Mouse (Mus musculus): ENCODE measurements at regions not wholly inside any gene's neighbourhood (a gene's known extent, or its start where the extent isn't known, plus 50 kb on each side); places are given as distances from the start of the nearest gene placed in this dataset.
A peak's percentile ranks its signal among the peaks of the same experiment; 100 is the strongest.

DNA sequence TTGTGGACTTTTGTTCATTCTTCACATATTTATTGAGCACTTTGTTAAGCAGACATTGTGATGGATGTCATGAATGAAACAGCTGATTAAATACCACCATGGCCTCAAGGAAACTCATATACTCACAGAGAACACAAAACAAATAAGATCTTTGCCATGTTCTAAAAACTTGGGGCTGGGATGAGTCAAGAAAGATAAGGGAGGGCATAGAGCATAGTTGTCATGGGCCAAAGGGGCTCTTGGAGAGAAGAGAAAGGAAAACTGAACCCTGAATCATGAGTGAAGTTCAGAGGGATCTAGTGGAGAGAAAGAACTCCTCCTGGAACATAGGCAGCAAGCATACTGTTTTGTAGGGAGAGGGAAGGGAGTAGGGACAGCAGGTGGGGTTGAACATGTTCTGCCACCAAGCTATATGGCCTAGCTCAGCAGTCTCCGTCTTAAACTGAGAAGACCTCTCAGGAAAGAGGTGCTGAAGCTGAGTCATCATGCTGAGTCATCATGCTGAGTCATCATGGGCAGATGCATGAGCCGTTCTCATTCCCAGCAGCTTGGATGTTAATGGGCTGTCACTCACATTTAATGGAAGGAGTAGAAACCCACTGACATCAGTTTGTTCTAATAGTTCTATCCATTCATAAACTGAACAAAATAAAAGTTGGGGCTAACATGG lies 69.6 kb downstream of the Cetn3 start:
- DNase-seq: no peak

- DNase-seq: no peak
These were observed 73.2 kb downstream of the Cetn3 start for GRCm38 (mm10) chr13:81856072-81856471.

- no peak for DNase-seq
These were observed 77.8 kb downstream of the Cetn3 start for GRCm38 (mm10) chr13:81860683-81861082.

DNA sequence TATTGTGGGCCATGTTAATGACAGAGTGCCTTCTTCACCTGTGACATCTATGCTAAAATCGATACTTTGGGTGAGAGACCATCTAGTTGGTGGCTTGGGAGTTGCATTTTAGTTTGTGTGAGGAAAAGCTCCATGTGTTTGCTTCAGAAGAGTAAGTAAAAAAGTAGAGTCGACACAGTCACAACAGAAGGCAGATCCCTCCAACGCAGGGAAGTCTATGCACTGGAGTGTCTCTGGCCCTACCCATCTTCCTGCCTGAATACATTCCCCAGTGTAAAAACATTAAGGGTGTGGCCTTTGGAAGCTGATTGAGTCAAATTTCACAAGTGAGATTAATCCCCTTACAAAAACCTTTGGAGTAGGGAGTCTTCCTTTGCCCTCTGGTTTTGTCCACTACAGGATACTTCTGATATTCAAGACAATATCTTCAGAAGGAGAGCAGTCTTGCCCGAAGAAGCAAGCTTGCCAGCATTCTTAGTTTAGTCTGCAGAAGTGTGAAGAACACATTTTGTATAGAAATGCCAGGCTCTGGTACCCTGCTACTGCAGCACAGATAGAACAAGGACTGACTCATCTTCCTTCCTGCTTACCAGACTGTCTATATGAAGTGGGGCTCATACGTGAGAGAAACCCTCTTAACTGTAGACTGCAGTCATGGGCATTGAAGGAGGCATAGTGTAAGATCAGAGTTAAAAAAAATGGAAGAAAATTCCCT lies 79.2 kb downstream of the Cetn3 start:
- no peak for DNase-seq

DNA sequence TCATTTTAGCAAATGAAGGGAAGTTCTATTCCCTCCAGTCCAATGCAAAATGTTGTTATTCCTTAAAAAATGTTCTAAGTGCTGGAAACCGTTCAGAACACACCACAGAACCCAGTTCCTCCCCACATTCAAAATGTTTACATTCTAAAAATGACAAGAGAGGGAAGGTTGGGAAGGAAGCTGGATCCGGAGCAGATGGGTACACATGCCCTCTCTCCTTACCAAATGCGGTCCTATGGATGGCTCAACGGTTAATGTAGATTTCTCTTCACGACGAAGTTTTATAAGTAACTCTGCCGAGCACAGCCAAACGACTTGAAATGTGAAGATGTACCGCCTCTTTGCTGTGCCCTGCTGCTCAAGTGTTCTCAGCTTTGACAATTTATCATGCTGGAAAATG lies 88.3 kb downstream of the Cetn3 start:
- no peak for DNase-seq

DNA sequence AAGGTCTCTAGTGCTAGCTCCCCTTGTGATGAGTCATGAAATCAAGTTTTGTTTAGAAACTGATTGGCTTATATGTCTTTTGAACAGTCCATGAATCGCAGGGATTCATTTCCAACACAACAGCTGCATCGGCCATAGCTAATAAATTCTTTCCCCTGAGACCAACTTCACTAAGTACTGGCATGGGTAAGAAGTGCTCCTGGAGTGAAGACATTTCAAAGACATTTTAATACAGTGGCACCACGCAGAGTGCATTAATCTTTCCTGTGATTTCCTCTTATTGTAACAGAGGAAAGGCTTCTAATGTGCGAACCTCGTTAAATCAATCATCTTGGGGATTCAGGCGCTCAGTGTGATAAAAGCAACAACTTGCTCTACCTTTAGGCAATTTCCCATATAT lies 103.0 kb downstream of the Cetn3 start:
- no peak for DNase-seq

DNA sequence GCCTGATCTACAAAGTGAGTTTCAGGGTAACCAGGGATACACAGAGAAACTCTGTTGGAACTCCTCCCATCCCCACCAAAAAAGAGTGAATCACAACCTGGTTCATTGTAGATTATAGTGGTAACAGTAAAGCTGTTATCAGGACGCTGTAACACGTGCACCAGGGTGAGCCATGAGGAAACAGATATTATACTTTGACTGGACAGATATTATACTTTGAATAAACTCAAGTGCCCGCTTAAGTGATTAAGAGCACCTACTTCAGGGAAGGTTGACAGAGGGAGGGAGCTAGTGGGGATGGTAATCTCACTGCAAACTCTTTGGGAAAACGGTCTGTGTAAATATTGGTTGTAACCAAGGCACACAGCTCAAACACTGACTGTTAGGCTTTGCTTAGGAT lies 147.4 kb downstream of the Cetn3 start:
- DNase-seq: no peak

DNA sequence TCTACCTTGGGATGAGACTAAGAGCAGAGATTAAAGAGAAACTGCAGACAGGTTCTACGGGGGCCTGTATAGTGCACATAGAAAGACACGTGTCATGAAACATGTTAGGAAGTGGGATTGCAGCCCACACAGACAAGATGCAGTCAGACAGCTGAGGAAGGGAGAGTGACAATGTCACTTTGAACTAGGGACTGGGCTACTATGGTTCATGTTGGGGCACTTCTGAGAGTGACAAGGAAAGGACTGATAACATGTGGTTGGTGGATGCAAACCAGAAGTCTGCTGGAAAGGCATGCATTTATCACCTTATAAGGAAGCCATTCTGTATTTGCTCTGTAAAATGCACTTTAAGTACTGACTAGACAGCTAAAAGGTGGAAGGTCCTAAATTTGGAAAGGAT lies 148.3 kb downstream of the Cetn3 start:
- no peak for DNase-seq

GRCm38 (mm10) chr13:81937061-81937460 lies 154.2 kb downstream of the Cetn3 start:
- DNase-seq: no peak

- peak; percentile 68 for DNase-seq
These were observed 161.2 kb downstream of the Cetn3 start for GRCm38 (mm10) chr13:81944047-81944446.

DNA sequence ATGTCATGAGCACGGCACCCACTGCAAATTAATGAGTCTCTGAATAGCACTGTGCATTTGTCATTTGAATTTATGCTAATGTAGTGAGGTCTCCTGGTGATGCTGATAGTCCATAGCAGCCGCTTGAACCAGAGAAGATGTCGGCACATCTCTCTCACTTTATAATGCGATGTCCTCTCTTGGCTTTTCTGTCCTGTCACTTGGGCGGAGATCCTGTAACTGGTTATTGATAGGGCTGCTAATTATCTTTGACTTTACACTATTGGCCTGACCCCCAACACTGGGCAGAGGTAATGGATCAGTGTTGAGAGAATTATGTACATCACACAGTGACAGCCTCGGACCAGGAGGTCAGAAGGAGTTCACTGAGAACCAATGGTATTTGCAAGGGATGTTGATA lies 161.6 kb downstream of the Cetn3 start:
- DNase-seq: no peak

DNA sequence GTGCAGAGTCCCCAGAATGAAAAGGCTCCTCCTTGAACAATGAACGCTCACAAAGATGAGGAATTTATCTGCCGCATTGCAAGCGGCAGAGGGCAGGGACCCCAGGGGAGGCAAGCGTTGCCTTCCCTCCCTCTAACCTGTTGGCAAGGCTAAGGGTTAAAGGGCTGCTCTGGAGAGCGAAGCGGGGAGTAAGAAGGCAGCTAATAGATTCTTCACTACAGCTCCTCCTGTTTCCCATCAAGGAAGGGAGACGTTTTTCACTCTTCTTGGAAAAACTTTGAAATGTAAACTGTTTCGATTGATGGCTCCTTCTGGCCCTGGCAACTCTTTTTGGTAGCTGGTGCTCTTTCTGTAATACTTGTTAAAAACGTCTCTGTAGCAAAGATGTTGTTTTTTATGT lies 162.9 kb downstream of the Cetn3 start:
- no peak for DNase-seq

- no peak for DNase-seq
These were observed 182.6 kb downstream of the Cetn3 start for GRCm38 (mm10) chr13:81965431-81965830.

DNA sequence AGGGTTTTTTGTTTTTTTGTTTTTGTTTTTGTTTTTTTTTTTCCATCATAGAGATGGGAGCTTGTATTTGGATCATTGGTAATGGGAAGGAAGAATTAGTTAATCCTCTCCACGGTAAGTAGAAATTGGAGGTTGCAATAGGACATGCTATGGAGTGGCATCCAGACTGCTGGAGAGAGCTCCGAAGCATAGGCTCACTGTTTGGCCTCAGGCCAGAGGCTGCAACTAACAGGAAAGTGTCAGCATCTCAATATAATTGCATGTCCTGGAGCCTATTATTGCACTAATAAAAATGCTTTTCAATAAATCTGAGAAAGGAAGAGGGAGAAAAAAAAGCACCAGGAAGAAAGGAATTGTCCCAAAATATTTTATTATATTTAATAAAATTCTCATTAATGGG lies 193.0 kb downstream of the Cetn3 start:
- DNase-seq: no peak

GRCm38 (mm10) chr13:81978003-81978402 lies 195.1 kb downstream of the Cetn3 start:
- no peak for DNase-seq

DNA sequence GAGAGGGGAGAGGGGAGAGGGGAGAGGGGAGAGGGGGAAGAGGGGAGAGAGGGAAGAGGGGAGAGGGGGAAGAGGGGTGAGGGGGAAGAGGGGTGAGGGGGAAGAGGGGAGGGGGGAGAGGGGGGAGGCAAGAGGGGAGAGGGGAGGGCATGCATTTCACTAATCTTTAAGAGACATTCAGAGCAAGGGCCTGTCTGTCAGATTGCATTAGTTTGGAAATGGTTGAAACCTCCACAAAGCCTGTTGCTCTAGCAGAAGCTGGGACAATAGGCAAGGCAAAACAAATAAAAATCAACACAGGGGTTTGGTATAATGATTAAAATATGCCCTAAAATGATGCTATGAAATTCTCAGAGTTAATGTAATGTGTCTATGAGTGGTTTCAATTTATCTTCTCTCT lies 196.4 kb downstream of the Cetn3 start:
- DNase-seq: no peak

GRCm38 (mm10) chr13:81980094-81980493 lies 197.2 kb downstream of the Cetn3 start:
- no peak for DNase-seq

DNA sequence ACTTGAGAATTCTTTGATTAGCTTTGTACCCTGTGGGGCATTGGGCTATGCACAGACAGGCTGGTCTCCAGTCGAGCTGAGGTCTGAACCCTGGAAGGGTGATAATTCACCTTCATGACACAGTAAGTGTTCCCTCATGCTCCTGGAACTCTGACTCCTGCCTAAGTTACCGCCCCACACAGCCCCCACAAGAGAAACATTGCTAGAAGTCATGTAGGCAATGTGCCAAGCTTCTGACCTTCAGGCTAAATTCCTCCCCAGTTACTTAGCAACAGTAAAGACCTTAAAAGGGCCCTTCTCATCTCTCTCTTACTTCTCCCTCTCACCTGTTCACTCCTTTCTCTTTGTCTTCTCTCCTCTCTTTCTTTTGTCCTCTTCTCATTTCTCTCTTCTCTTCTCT lies 199.6 kb downstream of the Cetn3 start:
- DNase-seq: no peak

DNA sequence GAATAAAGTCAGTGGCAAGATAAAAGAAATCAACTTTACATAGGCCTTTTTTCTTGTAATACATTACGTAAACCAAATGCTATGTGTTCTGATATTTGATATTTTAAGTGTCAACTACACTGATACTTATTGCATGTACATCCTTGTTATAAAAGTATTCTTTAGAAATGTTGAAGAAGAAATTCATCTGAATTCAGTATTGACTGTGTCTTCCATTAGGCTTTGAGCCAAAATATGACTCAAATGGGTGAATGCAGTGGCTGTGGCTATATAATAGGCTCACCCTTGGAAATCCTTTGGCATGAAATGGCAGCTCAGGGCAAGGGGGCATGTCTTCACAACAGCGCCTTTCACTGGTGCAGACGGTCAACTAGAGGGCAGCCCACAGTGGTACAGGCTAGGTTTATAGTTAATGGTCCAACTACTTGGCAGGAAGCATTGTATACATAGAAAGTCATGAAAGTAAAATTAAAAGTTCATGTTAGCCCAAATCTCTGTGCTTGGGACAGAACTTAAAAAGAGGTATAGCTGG lies 217.9 kb downstream of the Cetn3 start:
- DNase-seq: no peak

- DNase-seq: no peak
These were observed 223.3 kb downstream of the Cetn3 start for GRCm38 (mm10) chr13:82005929-82006726.

DNA sequence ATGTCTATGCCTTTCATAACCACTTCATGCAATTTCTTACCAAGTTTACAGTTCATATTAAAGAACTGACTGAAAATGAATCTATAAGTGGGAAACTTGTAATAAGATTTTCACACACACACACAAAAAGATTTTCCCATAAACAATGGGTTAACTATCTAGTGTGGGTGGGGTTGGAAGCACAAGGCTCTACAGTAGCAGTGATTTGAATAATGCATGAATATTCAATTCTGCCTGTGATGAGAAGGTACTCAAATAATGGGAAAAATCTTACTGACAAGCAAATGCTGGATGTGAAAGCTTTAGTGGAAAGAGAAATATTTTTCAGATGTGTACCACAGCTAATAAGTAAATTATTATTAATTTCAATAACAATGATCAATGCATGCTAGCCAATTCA lies 224.3 kb downstream of the Cetn3 start:
- DNase-seq: no peak

- no peak for DNase-seq
These were observed 256.7 kb downstream of the Cetn3 start for GRCm38 (mm10) chr13:82039623-82040022.

GRCm38 (mm10) chr13:82058131-82058731 lies 275.4 kb downstream of the Cetn3 start:
- no peak for DNase-seq

Data from kidney, adult 9 months (tissue).